Mouse (Mus musculus): Measurements from ENCODE around the gene Gdf9.
A peak's percentile ranks its signal among the peaks of the same experiment; 100 is the strongest.
"Not testable (repeated sequence)": the region's sequence is repeated elsewhere in the genome, so short reads cannot be mapped to it uniquely, and the experiment has no call there.

Gdf9 gene

DNA sequence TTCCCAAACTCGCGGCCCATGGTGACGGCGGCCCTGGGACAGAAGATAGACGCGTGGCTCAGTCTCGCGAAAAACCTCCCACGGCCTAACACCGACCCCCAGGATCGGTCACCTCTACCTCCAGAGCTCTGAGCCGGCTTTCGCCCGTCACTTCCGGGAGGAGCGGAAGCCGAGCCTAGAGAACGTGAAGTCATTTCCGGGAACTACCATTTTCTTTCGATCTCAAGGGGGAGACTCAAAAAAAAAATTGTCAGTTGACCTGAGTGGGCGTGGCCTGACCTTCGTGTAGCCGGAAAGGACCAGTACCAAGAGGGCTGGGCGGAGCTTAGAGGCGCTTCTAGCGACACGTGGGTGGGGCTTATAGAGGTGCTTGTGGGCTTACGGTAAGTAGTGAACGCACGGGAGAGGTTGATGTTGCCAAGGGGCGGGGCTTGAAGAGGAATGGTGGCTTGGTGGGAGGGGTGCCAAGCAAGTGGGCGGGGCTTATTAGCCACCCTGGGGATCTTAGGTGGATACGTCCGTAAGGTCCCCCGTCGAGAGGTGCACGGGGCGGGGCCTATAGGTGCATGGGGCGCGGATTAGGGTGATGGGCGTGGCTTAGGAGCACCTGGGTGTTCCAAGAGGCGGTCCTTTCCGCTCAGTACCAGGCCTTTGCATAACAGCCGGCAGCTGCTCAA is at the start of gene Gdf9, which contains the start of gene Uqcrq:
Gene Gdf9 (plus strand): TSS at position 354 of the 677 bp plus-strand sequence.
Gene Uqcrq (minus strand): TSS at position 162 of the 677 bp plus-strand sequence.
- peak; percentile 99 for DNase-seq (ENCODE audit: low read depth, low spot score)

DNA sequence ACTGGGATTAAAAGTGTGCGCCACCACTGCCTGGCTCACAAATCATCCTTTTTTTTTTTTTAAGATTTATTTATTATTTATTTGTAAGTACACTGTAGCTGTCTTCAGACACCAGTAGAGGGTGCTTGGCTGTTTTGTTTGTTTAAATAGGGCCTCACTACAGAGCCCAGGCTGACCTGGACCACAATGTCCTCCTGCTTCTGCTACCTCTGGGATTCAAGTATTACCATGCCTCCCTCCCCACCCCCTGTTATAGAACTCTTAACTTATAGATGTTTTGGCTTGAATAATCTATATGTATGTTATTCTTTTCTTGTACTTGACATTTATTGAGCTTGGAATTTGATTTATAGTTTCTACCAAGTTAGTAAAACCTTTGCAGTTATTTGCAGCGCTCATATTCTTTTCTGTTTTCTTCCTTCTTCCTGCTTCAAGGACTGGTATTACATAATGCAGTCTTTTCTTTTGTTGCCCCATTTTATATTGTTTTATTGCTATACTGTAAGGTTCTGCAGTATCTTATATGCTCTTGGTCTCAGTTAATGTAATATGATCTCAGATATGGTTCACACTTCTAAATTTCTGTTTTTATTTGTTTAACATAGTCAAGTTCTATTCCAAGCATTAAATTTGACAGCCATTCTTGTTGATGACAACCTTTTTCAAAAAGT is 46.9 kb upstream of the Gdf9 start:
- DNase-seq (ENCODE audit: low read depth, low spot score), result no peak

- no peak for DNase-seq (ENCODE audit: low read depth, low spot score)
Measured at GRCm38 (mm10) chr11:53393856-53394255, 37.0 kb upstream of the Gdf9 start.

- DNase-seq (ENCODE audit: low read depth, low spot score), result no peak
Measured at GRCm38 (mm10) chr11:53403638-53404037, 27.2 kb upstream of the Gdf9 start.

DNA sequence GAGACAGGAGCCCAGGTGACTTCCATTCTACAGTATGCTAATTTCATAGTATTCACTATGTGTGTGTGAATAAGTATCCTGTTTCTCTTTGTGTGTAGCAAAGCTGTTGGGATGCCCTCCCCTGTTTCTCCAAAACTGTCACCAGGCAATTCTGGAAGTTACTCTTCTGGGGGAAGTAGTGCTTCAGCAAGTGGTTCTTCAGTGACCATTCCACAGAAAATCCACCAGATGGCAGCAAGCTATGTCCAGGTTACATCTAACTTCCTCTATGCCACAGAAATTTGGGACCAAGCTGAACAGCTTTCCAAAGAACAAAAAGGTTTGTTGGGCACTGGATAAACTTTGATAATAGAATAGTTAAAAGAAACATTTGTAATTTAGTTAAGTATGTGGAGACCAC is 19.1 kb upstream of the Gdf9 start:
- peak; percentile 38 for DNase-seq (ENCODE audit: low read depth, low spot score)

- no peak for DNase-seq (ENCODE audit: low read depth, low spot score)
Measured at GRCm38 (mm10) chr11:53413871-53414270, 17.0 kb upstream of the Gdf9 start.

DNA sequence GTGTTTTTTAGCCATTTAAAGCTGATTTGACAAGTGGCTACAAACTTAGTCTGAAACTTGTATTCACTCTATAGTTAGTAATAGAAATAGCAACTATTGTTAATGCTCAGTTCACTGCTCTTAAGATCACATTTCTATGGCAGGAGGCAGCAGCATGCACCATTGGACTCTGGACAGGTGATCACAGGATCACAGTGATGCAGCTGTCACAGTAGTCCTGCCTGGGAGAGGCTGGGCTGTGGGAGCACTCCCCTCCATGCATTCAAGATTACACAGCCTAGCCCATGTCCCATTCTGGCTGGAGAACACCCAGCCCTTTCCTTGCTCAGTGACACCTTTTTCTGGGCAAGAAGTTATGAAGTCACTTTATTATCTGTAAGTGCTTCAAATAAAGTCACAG is 12.8 kb upstream of the Gdf9 start:
- no peak for DNase-seq (ENCODE audit: low read depth, low spot score)

- no peak for DNase-seq (ENCODE audit: low read depth, low spot score)
Measured at GRCm38 (mm10) chr11:53423036-53423435, 7.8 kb upstream of the Gdf9 start, which contains the start of gene Leap2. Gene Leap2, minus strand, starts transcription at chr11:53423170.

GRCm38 (mm10) chr11:53424826-53425225 is 6.0 kb upstream of the Gdf9 start:
- DNase-seq (ENCODE audit: low read depth, low spot score), result no peak

DNA sequence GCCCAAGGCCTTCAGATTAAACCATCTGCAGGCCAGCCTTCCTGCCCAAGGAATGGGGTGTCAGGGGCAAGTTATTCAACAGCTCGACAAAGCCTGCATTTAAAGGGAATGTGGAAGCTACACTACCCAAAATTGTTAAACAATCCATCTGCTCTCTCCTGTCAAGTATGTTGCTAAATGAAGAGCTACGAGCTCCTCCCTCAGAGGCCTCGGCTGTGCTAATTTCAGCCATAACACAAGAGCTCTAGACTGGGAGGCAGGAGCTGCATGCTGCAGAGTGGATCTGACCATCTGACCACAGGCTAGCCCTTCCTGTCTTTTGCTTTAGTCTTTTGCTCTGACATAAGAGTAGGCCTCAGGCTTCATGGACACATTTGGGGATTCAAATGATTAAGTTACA is 5.6 kb upstream of the Gdf9 start:
- DNase-seq (ENCODE audit: low read depth, low spot score), result no peak

- no peak for DNase-seq (ENCODE audit: low read depth, low spot score)
Measured at GRCm38 (mm10) chr11:53425711-53426255, 5.0 kb upstream of the Gdf9 start.

- not testable (repeated sequence) for DNase-seq (ENCODE audit: low read depth, low spot score)
Measured at GRCm38 (mm10) chr11:53426914-53427313, 3.9 kb upstream of the Gdf9 start.

DNA sequence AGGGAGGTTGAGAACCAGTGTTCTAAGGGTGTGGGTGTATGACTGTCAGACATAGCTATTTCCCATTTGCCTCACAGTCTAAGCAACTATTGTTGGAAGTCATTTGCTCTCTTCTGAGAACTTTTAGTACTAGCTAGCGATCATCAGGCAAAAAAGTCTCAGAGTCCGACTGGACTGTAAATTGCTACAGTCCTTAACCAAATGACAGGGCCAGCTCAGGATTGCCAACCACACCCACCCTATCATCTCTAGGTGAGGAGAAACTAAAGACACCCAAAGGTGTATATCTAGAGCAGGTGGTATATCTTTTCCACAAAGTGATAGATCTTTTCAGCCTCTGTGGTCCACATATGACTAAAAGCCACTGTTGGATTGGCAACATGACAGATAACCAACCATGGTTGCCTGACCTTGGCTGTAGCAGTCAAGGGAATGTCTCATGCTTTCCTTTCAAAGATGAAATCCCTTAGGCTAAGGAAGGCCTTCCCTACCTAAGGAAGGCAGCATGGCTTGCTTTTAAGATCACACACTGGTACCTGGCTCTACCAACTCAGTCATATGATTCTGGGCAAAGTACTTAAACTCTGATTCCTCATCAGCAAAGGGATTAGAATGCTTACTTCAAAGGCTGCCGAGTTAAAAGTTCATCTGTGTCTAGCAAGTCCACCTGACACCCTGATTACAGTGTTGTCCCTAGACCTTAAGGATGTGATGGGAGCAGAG is 2.7 kb upstream of the Gdf9 start:
- DNase-seq (ENCODE audit: low read depth, low spot score), result no peak

GRCm38 (mm10) chr11:53428716-53429057 is 2.1 kb upstream of the Gdf9 start:
- no peak for DNase-seq (ENCODE audit: low read depth, low spot score)

DNA sequence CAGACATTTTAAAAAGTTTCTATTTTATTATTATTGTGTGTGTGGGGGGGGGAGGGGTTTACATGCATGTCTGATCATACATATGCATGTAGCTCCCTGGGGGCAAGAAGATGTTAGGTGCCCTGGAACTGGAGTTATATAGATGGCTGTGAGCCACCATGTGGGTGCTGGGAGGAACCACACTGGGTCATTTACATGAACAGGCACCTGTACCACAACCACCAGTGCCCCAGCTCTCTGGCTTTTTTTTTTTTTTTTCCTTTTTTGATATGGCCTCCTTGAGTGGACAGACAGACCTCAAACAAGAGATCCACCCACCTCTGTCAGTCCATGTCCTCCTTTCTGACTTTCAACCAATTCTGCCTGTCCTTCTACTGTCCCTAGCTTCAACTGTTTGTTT is 1.6 kb upstream of the Gdf9 start:
- no peak for DNase-seq (ENCODE audit: low read depth, low spot score)

GRCm38 (mm10) chr11:53430300-53430669 is 538 bp upstream of the Gdf9 start:
- DNase-seq (ENCODE audit: low read depth, low spot score), result no peak

DNA sequence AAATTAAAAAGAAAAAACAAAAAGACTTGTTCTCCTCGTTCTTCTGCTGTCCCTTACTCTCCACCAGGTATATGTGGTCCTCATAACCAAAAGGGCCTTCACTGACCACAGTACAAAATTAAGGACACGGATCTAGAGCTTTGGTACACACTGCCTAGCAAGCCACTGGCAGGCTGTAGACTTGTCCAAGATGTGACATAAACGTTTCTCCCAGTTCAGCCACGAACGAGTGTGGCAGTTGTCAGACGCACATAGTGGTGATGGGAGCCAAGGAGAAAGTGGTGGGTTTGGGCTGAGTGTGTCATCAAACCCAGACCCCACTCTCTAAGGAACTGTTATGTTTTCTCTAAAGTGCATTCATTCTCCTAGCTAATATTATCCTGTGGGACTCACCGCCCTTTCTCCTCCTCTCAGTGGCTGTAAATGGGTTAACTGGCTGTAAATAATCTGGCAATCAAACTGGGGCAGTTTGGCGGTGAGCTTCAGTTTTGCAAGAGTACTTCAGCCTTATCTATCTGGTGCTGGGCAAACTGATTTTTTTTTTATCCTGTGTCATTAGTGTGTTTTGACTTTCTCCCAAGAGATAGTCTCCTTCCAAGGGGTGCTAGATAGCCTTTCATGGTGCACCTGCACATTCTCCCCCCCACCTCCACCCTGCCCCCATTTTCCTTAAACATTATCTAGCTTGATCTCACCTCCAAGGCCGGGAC is 679 bp downstream of the Gdf9 start:
- no peak for DNase-seq (ENCODE audit: low read depth, low spot score)

DNA sequence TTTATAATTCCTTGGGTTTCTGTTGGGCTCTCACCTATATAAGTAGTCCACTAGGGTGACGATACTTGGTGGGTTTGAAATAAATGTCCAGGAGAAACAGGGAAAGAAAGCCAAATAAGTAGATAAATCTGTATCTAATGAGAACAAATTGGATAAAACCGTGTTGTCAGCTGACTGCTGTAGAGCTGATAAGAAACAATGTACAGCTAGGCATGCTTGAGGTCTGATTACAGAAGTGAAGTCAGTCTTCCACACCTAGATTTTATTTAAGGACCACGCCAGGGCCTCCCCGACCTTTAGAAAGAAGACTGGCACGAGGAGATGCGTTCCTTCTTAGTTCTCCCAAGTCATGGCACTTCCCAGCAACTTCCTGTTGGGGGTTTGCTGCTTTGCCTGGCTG is 2.2 kb downstream of the Gdf9 start:
- DNase-seq (ENCODE audit: low read depth, low spot score), result no peak

DNA sequence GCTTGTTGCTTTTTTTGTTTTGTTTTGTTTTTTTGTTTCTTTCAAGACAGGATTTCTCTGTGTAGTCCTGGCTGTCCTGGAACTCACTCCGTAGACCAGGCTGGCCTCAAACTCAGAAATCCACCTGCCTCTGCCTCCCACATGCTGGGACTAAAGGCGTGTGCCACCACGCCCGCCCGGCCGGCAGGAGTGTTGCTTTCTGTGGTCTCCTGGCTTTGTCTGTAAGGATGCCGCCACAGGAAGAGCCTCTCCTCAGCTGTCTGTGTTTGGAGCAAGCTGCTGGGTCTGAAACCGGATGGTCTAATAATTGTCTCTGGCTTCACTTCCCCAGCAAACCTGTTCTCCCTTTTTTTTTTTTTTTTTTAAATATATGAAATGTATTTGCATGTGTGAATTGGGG is 4.7 kb downstream of the Gdf9 start:
- no peak for DNase-seq (ENCODE audit: low read depth, low spot score)

DNA sequence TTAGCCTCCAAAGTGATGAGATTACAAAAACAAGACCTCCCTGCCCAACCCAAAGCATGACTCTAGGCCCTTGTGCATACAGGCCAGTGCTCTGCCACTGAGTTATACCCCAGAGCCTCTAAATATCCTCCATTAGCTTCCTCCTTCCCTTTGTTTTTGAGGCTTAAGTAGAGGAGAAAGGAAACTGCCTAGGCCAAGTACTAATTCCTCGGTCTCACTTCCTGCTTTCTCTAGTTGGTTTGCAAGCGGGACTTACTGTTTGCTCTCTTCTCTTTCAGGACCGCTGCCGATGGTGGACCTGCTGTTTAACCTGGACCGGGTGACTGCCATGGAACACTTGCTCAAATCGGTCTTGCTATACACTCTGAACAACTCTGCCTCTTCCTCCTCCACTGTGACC is 5.5 kb downstream of the Gdf9 start:
- no peak for DNase-seq (ENCODE audit: low read depth, low spot score)

GRCm38 (mm10) chr11:53441921-53442320 is 11.1 kb downstream of the Gdf9 start:
- peak; percentile 58 for DNase-seq (ENCODE audit: low read depth, low spot score)

DNA sequence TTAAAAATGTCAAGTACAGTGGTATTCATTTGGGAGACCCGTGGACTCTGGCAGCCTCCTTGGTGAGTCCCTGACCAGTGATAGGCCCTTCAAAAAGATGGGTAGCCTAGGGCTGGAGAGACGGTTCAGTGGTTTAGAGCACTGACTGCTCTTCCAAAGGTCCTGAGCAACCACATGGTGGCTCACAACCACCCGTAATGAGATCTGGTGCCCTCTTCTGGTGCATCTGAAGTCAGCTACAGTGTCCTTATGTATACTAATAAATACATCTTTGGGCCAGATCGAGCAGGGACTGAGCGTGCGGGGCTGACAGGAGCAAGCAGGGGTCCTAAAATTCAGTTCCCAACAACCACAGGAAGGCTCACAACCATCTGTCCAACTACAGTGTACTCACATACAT is 13.0 kb downstream of the Gdf9 start:
- DNase-seq (ENCODE audit: low read depth, low spot score), result peak; percentile 51
